Mouse (Mus musculus) forebrain, embryonic 13.5 days (tissue): ENCODE data around the gene Btg2. TPM values are rescaled to one million over a fixed set of nuclear protein-coding genes. Genes with fewer than 3 reads are reported as not detected.

Source experiments
- ATAC-seq: fragments of 200-750 bp; cut with Nextera tagmentation; 2 replicates; pipeline ENCODE4 v1.8.0; 2017
- H3K27ac ChIP-seq: fragments of 300-500 bp; sonication (generic); 2 replicates; pipeline ENCODE4 v1.5.1; 2015; ENCODE audit warnings: inconsistent platforms, mild to moderate bottlenecking, moderate library complexity
- H3K27me3 ChIP-seq: fragments of 300-500 bp; sonication (generic); 2 replicates; pipeline ENCODE4 v1.6.1; 2015; ENCODE audit warnings: mild to moderate bottlenecking, inconsistent platforms
- H3K36me3 ChIP-seq: fragments of 300-500 bp; sonication (generic); 2 replicates; pipeline ENCODE4 v1.6.1; 2015; ENCODE audit warnings: mild to moderate bottlenecking, inconsistent platforms; ENCODE audit not compliant: poor library complexity, severe bottlenecking
- H3K4me1 ChIP-seq: fragments of 300-500 bp; sonication (generic); 2 replicates; pipeline ENCODE4 v1.6.1; 2015; ENCODE audit warnings: inconsistent platforms
- H3K4me2 ChIP-seq: fragments of 300-500 bp; sonication (generic); 2 replicates; pipeline ENCODE4 v1.6.1; 2015; ENCODE audit warnings: inconsistent platforms, mild to moderate bottlenecking, moderate library complexity
- H3K4me3 ChIP-seq: fragments of 300-500 bp; sonication (generic); 2 replicates; pipeline ENCODE4 v1.5.1; 2015; ENCODE audit warnings: mild to moderate bottlenecking, inconsistent platforms
- H3K9ac ChIP-seq: fragments of 300-500 bp; sonication (generic); 2 replicates; pipeline ENCODE4 v1.6.1; 2015; ENCODE audit warnings: mild to moderate bottlenecking, inconsistent platforms
- H3K9me3 ChIP-seq: fragments of 300-500 bp; sonication (generic); replicated peaks from 2 replicates; pipeline ENCODE4 v1.6.1; 2016; ENCODE audit warnings: inconsistent platforms
- WGBS: fragments of 180-500 bp; shearing (Covaris S2); methylation state at CpG from one replicate; pipeline ENCODE4 v1.1.7; 2015; 5-methylcytosine and 5-hydroxymethylcytosine counted together
- polyA plus RNA-seq: library from polyadenylated mRNA; unstranded; fragments of >200 nt; fragmentation: Nextera tagmentation; extraction: Ambion mirVana; gene quantifications from 2 replicates; pipeline ENCODE4 v1.2.1, GENCODE M21; 2015

Btg2 gene
- polyA plus RNA-seq, 1 experiment from 2014 or later, result 122 TPM

DNA sequence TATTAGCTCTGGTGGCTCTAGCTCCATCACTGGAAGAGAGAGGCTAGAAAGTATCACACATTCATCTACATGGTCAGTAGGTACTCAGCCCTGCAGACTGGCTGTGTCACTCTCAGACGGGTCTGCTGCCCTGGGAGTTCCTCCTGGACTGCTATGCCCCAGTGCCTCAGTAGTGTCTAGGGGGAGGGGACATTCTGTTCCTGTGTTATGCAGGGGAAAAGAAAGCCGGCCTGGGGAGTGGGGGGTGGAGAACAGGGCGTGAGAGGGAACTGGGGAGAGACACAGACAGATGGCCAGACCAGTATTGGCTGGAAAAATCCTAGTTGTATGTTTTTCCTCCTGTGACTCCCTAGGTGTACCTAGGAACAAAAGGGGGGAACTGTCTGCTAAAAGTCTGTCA lies 7.1 kb upstream of the Btg2 start:
- Histone ChIP-seq H3K36me3 (no peaks in the 10 kb centered on the region), H3K4me3 (no peak overlapping the region), H3K4me2 (no peak overlapping the region), H3K9me3 (no peaks in the 10 kb centered on the region), H3K4me1 (peaks cover 31% of the 10 kb centered on the region), H3K27ac (peak overlapping the region; percentile 48), H3K9ac (0 out of 2 replicates have a peak overlapping the region, but pooled peaks have one; percentile 45), H3K27me3 (no peaks in the 10 kb centered on the region)
- WGBS, result 6% methylated on average over 3 of the region's 3 CpGs
- ATAC-seq, result no peak

DNA sequence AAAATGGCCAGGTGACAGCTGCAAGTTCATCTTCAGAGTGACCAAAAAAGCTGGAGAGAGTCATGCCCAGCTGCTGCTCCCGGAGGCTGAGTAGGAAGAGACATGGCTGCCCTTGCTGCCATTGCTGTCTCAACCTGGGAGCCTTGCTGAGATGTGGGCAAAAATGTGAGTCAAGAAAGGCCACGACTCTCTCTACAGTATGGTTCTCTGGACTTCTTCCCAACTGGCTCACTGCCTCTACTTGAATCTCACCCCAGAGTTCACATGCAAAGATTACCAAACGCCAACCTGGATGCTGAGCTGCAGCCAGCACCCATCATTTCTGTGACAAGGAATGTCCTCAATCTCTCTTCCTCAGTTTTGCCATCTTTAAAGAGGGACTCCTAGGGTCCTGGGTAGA lies 5.2 kb upstream of the Btg2 start:
- no peaks in the 10 kb centered on the region for H3K36me3 ChIP-seq
- peaks cover 45% of the 10 kb centered on the region for H3K4me1 ChIP-seq
- no peak overlapping the region for H3K9ac ChIP-seq
- no peaks in the 10 kb centered on the region for H3K27me3 ChIP-seq
- ATAC-seq, result no peak
- no peaks in the 10 kb centered on the region for H3K9me3 ChIP-seq
- no peak overlapping the region for H3K4me3 ChIP-seq
- H3K4me2 ChIP-seq, result no peak overlapping the region
- no peak overlapping the region for H3K27ac ChIP-seq
- WGBS, result 77% methylated on average over 3 of the region's 3 CpGs

DNA sequence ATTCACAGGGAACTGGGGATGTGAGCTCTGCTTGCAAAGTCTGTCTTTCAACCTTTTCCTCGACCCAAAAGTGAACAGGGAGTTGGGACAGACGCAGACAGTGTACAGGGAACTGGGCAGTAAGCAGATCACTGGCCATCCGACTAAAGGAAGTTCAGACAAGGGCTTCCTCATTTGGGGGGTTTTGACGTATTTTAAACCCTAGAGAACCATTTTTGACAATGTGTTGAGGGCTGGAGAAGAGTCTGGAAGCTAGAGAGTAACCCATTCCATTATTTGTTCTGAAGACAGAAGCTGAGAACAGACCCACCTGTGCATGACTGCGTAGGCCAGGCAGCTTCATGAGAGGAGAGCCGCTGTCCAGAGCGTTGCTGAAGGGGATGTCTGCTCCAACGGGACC lies 4.8 kb upstream of the Btg2 start:
- no peak overlapping the region for H3K9ac ChIP-seq
- H3K36me3 ChIP-seq, result no peaks in the 10 kb centered on the region
- no peaks in the 10 kb centered on the region for H3K9me3 ChIP-seq
- H3K4me2 ChIP-seq, result no peak overlapping the region
- H3K27ac ChIP-seq, result no peak overlapping the region
- ATAC-seq, result no peak
- WGBS, result 89% methylated on average over 8 of the region's 8 CpGs
- H3K4me1 ChIP-seq, result peaks cover 45% of the 10 kb centered on the region
- H3K4me3 ChIP-seq, result no peak overlapping the region
- H3K27me3 ChIP-seq, result no peaks in the 10 kb centered on the region

DNA sequence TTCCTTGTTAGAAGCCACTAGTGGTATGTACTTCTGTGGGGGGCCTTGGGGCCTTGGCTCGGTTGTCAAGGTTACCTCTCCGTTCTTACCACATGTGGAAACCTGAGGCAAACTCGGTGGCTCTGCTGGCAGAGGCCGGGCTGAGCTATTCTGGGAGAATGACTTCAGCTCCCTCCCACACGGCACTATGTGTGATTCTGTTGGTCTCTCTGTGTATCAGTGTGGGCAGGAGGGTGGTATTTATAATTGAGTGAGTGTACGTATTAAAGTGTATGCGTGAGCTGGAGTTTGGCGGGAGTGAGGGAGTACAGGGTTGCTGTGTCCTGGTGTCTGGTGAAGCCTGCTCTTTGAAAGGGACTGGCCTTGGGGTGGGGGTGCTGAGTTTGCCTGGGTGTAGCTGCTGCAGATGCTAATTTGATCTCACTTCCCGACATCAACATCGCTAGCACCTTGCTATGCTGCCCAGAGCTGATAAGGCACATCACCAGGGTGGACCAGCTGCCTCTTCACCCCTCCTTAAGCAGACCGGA lies 4.1 kb upstream of the Btg2 start:
- no peak for ATAC-seq
- peaks cover 49% of the 10 kb centered on the region for H3K4me1 ChIP-seq
- H3K27ac ChIP-seq, result no peak overlapping the region
- no peak overlapping the region for H3K4me3 ChIP-seq
- H3K9ac ChIP-seq, result no peak overlapping the region
- 61% methylated on average over 11 of the region's 11 CpGs for WGBS
- no peaks in the 10 kb centered on the region for H3K9me3 ChIP-seq
- no peaks in the 10 kb centered on the region for H3K27me3 ChIP-seq
- no peaks in the 10 kb centered on the region for H3K36me3 ChIP-seq
- no peak overlapping the region for H3K4me2 ChIP-seq

DNA sequence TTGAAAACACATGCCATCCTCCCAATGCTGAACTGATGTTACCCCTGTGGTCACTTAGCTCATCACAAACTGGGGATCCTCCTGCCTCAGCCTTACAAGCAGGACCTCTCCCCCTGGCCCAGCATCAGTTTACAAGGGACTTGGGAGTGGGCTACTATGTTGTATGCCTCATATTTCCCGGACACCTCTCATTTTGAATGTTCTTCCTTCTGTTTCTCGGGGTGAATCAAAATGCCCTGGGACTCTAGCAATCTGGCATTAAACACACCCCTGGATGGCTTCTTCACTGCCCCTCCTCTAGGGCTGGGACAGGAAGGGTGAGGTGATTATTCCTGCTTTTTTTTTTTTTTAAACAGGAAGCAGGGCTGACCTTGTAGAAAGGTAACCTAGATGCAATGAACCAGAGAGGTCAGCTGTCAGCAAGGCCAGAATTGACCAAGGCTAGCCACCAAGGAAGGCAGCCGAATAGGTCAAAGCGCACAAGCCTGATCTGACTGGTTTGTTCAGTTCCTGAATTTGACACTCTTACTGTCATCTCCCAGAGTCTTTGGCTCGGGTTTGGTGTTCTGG lies 2.0 kb upstream of the Btg2 start:
- H3K27me3 ChIP-seq, result no peaks in the 10 kb centered on the region

DNA sequence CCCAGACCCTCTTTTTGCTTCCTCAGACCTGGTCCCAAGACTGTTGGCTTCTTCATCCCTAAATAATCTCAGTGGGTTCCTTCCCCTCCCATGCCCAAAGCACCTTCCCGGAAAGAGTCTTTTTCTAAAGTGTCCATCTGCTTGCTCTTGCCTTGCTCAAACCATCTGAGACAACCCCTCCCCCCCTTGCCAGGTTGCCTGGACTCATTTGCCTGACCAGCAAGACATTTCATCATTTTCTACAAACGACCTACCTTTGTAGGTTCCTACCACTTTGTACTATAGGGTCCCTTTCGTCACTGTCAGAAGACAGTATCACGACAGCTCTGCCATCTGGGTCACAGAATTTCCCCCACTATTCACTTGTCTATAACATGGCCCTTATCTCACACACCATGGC lies 1.5 kb upstream of the Btg2 start:
- no peak overlapping the region for H3K4me3 ChIP-seq
- 78% methylated on average over 4 of the region's 4 CpGs for WGBS
- H3K9ac ChIP-seq, result no peak overlapping the region
- no peaks in the 10 kb centered on the region for H3K27me3 ChIP-seq
- no peak for ATAC-seq
- peaks cover 58% of the 10 kb centered on the region for H3K4me1 ChIP-seq
- H3K4me2 ChIP-seq, result no peak overlapping the region
- no peaks in the 10 kb centered on the region for H3K9me3 ChIP-seq
- H3K27ac ChIP-seq, result peak overlapping the region; percentile 91
- peaks cover 19% of the 10 kb centered on the region for H3K36me3 ChIP-seq

More for the DNA sequence above, 2.0 kb upstream of the Btg2 start:
- Histone ChIP-seq H3K4me1 (peaks cover 55% of the 10 kb centered on the region), H3K27ac (no peak overlapping the region), H3K9ac (no peak overlapping the region), H3K4me2 (no peak overlapping the region), H3K4me3 (no peak overlapping the region), H3K9me3 (no peaks in the 10 kb centered on the region), H3K36me3 (peaks cover 13% of the 10 kb centered on the region)
- WGBS, result 94% methylated on average over 5 of the region's 5 CpGs
- ATAC-seq, result no peak

DNA sequence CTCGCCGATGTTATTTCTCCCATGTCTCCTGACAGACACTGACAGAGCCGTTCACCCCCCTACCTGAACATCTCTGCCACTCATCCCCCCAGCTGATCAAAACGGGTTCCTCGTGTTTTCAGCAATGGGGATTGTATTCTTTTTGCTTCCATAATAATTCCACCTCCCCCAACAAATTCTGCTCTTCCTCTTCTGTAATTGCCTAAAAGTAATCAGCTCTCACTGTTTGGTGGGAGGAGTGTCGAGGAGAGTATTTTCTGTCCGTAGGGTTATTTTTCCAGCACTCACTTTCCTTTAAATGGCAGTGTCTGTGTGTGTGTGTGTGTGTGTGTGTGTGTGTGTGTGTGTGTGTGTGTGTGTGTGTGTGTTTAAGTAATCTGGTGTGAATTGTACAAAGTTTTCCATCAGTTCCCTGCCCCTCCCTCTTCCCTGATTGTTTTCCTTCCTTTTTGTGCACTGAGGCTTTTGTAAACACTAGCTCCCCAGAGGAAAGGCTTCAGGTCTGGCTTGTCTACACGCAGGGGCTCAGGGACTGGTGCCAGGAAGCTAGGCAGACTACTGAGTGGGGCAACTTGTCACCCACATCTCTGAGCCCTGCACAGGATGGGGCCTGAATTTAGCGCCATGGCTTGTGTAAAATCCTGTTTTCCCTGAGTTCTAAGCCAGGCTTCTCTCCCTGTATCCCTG lies 700 bp upstream of the Btg2 start:
- H3K27me3 ChIP-seq, result no peaks in the 10 kb centered on the region
- WGBS, result 2% methylated on average over 9 of the region's 9 CpGs
- peak overlapping the region; percentile 91 for H3K27ac ChIP-seq
- peaks cover 66% of the 10 kb centered on the region for H3K4me1 ChIP-seq
- H3K9ac ChIP-seq, result peak overlapping the region; percentile 95
- peaks cover 26% of the 10 kb centered on the region for H3K36me3 ChIP-seq
- no peaks in the 10 kb centered on the region for H3K9me3 ChIP-seq
- peak overlapping the region; percentile 90 for H3K4me3 ChIP-seq
- ATAC-seq, result peak; percentile 45; the same call in 1 of the 2 replicates
- H3K4me2 ChIP-seq, result peak overlapping the region; percentile 88

DNA sequence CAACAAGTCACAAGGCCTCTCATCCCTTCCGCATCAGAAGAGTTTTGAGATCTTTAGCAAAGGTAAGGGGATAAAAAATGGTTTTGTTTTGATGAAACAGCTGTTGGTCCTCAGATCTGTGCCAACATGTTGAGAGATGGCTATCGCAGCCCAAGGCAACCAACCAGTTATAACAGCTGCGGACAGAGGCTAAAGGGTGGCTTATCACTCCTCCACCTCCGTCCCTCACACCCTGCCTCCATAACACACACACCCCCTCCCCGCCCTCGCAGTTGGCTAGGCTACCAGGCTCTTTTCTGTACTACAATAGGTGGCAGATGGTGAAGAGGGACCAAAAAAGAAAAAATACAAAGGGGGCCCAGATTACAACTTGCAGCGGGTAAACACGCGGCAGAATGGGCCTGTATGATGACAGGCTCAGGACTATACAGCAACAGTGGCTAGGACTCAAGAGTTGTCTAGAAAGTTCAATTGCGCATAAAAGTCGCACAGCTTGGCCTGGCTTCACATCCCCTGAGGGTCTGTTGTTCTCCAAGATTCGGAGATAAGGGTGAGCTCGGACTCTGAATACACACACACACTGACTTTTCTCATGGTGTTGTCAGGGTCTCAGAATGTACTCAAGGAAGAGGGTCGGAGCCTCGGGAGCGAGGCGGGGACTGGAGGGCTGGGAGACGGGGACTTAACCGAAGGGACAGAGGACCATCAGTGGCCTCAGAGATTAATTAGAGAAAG lies 692 bp downstream of the Btg2 start:
- H3K27me3 ChIP-seq, result no peaks in the 10 kb centered on the region
- peak overlapping the region; percentile 95 for H3K9ac ChIP-seq
- H3K9me3 ChIP-seq, result no peaks in the 10 kb centered on the region
- peaks cover 72% of the 10 kb centered on the region for H3K4me1 ChIP-seq
- WGBS, result 4% methylated on average over 19 of the region's 19 CpGs
- ATAC-seq, result peak; percentile 5
- peak overlapping the region; percentile 90 for H3K4me3 ChIP-seq
- peaks cover 30% of the 10 kb centered on the region for H3K36me3 ChIP-seq
- peak overlapping the region; percentile 84 for H3K27ac ChIP-seq
- peak overlapping the region; percentile 88 for H3K4me2 ChIP-seq

DNA sequence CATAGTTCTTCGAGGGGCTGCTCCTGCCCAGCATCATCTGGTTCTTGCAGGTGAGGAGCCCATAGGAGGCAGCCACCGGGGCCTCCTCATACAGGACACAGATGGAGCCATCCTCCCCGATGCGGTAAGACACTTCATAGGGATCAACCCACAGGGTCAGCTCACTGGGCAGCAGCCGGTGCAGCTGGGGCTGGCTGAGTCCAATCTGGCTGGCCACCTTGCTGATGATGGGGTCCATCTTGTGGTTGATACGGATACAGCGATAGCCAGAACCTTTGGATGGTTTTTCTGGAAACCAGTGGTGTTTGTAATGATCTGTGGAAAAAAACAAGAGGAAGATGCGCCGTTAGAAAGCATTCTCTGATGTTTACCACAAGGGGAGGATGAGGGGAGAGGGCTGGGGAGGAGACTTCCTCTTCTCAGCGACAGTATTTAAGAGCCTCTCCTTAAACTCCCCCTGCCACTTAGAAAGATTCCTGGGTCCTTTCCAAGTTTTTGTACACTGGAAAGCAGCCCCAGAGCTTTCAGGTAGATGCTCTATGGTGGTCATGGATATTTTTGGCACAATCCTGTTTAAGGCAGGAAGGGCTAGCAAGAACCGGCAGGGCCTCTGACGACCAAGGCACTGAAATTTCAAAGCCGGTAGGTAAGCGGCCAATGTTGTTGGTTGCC lies 1.4 kb downstream of the Btg2 start:
- Histone ChIP-seq H3K36me3 (peaks cover 30% of the 10 kb centered on the region), H3K27me3 (no peaks in the 10 kb centered on the region), H3K4me1 (peaks cover 70% of the 10 kb centered on the region), H3K27ac (peak overlapping the region; percentile 84), H3K9ac (peak overlapping the region; percentile 95), H3K4me2 (peak overlapping the region; percentile 88), H3K9me3 (no peaks in the 10 kb centered on the region), H3K4me3 (peak overlapping the region; percentile 90)
- WGBS, result 12% methylated on average over 14 of the region's 14 CpGs
- no peak for ATAC-seq

DNA sequence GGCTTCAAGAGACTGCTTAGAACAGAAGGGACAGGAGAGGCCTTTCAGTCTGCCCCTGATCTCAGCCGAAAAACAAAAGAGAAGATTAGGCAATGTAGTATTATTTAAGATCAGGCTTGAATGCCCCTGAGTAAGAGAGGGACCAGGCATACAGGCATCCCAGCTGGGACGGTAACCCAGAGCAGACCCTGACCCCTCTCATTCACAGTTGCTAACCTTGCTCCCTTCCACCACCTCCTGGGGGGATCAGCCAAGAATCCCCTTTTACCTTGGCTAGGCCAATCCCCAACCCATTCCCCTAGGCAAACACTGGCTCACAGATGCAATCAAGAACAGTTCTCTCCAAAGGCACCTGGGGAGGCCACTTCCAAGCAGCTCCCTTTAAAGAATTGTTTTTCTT lies 2.1 kb downstream of the Btg2 start:
- Histone ChIP-seq H3K4me3 (peak overlapping the region; percentile 90), H3K36me3 (peaks cover 30% of the 10 kb centered on the region), H3K27me3 (no peaks in the 10 kb centered on the region), H3K4me2 (peak overlapping the region; percentile 88), H3K4me1 (peaks cover 77% of the 10 kb centered on the region), H3K9me3 (no peaks in the 10 kb centered on the region), H3K9ac (peak overlapping the region; percentile 95), H3K27ac (peak overlapping the region; percentile 84)
- 6% methylated on average over 2 of the region's 2 CpGs for WGBS
- ATAC-seq, result no peak

DNA sequence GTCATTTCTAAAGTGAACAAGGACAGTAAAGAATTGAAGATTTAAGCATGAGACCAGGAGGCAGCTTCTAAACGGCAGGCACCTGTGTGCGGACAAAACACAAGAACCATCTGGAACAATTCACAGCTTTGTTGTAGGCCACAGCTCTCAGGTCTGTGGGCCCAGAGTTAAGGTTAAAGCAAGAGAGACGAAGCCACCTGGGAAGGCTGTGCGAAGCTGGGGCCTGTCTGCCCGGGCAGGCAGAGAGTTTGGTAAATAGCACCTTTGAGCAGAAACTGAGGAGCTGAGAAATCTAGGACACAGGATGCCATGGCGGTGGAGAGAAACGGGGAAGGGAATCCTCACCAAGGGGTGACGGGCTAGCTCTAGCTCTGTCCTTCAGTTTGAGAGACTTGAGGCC lies 3.4 kb downstream of the Btg2 start:
- Histone ChIP-seq H3K4me1 (peaks cover 89% of the 10 kb centered on the region), H3K36me3 (peaks cover 30% of the 10 kb centered on the region), H3K27ac (peak overlapping the region; percentile 84), H3K27me3 (no peaks in the 10 kb centered on the region), H3K9me3 (no peaks in the 10 kb centered on the region), H3K4me2 (peak overlapping the region; percentile 88), H3K4me3 (peak overlapping the region; percentile 90), H3K9ac (peak overlapping the region; percentile 95)
- WGBS, result 82% methylated on average over 8 of the region's 8 CpGs
- no peak for ATAC-seq

DNA sequence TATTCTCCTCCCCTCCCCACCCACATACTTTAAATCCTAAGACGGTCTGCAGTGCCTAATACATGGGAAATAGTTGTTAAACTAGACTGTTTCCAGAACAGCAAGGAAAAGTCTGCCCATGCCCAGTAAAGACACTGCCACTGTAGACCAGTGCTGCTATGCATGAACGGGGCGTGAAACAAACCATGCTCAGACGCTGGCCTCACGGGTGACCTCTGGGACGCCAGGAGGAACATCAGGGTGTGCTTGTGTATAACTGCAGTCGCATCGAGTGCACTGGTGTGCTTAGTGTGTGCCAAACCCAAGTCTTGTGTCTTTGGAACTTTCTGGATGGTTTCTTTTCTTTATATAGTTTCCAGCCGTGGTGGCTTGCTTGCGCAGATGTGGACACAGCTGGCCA lies 4.3 kb downstream of the Btg2 start:
- Histone ChIP-seq H3K27me3 (no peaks in the 10 kb centered on the region), H3K9me3 (no peaks in the 10 kb centered on the region), H3K9ac (no peak overlapping the region; the same call in 1 of the 2 replicates), H3K36me3 (peaks cover 30% of the 10 kb centered on the region), H3K4me1 (peaks cover 89% of the 10 kb centered on the region), H3K4me2 (peak overlapping the region; percentile 88), H3K27ac (peak overlapping the region; percentile 61), H3K4me3 (peak overlapping the region; percentile 90)
- ATAC-seq, result no peak
- 89% methylated on average over 10 of the region's 10 CpGs for WGBS
